Mouse (Mus musculus) urinary bladder, adult 18-20 months (tissue): Measurements from ENCODE around the gene Tescl.

Experiments
- DNase-seq, 2 experiments: peaks; one replicate each; pipeline ENCODE4 v3.0.0; 2022; ENCODE audit warnings: low spot score in 2 of 2, mixed read lengths in 2 of 2

The Tescl gene

GRCm38 (mm10) chr7:24299823-24300481 is 33.8 kb downstream of the Tescl start:
- DNase-seq = no peak

DNA sequence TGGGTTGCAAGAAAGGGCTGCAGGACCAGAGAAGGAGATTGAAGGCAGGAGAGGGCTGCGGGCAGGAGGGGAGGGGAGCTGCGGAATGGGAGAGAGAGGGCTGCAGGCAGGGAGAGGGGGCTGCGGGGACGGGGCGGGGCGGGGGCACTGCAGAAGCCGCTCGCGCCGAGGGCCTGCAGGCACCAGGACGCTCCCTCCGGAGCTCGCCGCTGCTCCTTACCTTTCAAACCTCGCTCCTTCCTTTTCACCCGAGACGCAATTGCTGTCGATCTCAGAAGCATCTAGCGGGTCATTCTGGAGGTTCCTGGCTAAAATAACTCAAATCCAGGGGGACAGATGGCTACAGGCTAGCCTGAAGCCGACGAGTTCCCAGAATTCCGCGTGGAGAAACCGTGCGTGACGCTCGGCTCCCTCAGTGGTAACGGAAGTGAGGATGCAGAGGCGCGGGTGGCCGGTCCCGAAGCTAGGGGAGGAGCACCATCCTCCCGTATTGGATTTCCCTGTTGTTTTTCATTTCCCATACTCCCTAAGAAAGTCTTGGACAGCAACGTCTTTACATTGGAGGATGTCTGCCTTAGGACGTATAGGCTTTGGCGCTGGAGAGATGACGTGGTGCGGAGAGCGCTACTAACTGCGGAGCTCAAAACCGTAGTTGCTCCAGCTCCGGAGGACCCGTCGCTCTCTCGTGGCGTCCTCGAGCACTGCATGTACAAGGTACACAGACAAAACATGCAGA is 34.6 kb downstream of the Tescl start:
- DNase-seq = peak; percentile 63 to 71

- DNase-seq = no peak
Measured at GRCm38 (mm10) chr7:24298635-24298972, 35.1 kb downstream of the Tescl start.

GRCm38 (mm10) chr7:24297361-24298095 is 36.2 kb downstream of the Tescl start:
- DNase-seq = no peak

DNA sequence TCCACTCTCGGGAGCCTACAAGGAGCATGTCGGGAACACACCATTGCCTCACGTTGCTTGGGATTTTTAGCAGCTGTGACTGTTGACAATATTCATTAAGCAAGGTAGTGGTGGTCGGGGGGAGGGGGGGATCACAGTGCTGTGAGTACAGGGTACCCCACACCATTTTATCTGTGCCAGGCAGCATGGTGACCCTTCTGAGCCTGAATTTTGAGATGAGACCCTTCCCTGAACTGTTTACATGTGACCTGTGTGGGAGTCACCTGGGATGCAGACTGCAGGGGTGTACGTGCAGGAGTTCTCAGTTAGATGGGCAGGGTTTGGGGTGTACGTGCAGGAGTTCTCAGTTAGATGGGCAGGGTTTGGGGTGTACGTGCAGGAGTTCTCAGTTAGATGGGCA is 37.4 kb downstream of the Tescl start:
- no peak for DNase-seq

DNA sequence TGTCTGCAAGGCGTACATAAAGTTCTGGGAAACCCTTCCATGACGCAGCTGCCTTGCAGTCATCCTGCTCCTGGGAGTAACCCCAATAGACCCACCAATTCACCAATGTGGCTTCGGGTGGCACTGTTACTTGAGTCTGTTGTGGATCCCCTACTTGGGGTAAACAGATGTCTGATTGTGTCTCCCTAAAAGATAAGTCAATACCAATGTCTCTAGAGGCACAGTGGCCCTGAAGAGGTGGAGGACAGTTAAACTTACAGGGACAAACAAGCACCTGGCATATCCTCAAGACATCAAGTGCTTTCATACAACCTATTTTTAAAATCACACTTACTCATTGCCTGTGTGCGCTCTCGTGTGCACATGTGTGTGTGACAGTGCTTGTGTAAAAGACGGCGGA is 38.4 kb downstream of the Tescl start:
- no peak for DNase-seq

DNA sequence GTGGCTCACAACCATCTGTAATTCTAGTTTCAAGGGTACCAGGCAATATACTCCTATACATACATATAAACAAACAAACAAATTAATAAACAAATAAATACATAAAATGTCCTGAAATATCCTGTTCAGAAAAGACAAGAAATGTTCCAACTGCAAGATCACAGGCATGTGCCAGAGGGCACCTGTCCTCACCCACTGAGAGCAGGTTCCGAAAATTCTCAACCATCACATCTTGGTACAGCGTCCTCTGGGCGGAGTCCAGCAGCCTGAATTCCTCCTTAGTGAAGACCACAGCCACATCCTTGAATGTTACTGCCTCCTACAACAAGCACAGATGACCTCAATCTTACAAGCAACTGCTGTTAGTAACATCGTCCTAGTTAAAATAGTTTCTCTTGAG is 39.0 kb downstream of the Tescl start:
- no peak for DNase-seq

DNA sequence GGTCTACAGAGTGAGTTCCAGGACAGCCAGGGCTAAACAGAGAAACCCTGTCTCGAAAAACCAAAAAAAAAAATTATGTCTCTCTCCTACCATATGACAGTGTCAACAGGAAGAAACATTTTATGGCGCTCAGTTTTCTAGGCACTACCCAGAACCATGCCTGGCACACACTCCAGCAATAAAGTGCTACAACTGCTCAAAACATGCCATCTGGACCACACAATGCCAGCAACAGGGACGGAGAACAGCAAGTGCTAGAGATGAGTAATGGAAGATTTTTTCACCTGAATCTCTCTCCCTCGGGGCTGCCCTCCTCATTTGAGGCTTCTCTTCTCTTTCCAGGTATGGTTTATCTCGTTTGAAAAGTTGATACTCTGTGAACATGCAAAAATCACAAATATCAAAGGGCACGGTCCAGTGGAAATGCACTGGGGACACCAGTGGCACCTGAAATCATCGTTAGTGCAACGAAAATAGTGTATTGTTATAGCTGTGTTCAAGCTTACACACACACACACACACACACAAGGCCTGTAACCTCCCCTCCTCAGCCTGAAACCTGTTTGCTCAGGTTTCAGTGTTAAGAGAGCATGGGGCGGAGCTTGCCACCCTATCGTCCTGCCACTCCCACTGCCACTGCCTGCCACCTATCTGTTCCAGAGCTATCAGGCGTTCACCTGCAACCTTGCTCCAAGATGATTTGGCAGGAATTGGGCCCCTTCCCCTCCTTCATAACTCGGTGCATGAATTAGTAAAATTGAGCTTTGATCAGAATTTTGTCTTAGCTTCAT is 40.5 kb downstream of the Tescl start:
- DNase-seq = no peak

GRCm38 (mm10) chr7:24291387-24292090 is 42.2 kb downstream of the Tescl start:
- DNase-seq = no peak

DNA sequence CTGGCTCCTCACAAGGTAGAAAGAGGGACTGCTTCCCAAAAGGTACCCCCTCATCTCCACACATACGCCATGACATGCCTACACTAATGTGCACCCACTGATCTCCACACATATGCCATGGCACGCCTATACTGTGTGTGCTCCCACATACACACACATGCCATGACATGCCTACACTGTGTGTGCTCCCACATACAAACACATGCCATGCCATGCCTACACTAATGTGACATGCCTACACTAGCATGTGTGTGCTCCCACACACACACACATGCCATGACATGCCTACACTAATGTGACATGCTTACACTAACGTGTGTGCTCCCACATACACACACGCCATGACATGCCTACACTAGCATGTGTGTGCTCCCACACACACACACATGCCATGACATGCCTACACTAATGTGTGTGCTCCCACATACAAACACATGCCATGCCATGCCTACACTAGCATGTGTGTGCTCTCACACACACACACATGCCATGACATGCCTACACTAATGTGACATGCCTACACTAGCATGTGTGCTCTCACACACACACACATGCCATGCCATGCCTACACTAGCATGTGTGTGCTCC is 43.5 kb downstream of the Tescl start:
- no peak for DNase-seq

GRCm38 (mm10) chr7:24288512-24288911 is 45.2 kb downstream of the Tescl start:
- DNase-seq = no peak

GRCm38 (mm10) chr7:24287670-24288069 is 46.1 kb downstream of the Tescl start:
- DNase-seq = no peak

DNA sequence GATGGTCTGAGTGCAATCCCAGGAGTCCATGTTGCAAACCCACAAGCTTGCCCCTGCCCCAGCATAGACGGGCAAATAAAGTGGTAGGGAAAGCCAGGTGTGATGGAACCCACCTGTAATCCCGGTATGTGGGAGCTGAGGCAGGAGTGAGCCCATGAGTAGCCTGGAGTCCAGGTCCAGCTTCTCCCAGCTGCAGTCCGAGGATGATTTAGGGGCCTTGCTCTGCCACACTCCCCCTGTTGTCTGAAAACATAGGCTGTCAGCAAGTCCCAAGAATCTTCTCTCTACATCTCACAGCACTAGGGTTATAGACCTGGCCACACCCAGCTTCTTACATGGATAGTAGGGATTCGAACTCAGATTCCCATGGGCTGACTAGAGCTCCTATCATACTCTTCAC is 46.8 kb downstream of the Tescl start:
- no peak for DNase-seq

DNA sequence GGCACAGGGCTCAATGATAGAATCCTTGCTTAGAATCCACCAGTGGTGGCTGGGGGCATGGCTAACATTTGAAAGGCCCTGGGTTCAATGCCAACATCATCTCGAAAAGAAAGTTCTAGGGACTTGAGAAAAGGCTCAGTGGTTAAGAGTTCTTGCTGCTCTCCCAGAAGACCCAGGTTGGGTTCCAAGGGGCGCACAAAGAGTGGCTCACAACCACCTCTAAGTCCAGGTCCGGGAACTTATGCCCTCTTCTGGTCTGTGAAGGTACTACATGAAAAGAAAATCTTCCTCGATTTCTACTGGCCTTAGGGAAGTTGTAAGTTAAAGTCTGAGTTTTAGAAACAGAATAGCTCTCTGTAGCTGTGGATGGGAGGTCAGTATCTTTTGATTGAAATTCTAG is 47.6 kb downstream of the Tescl start:
- no peak for DNase-seq
